Mouse (Mus musculus) spleen, adult 2 months (tissue): ENCODE measurements at regions not wholly inside any gene's neighbourhood (a gene's known extent, or its start where the extent isn't known, plus 50 kb on each side); places are given as distances from the start of the nearest gene placed in this dataset.

ENCODE experiments used
- CTCF ChIP-seq: fragments of 200-500 bp; IDR thresholded peaks from 2 replicates; pipeline ENCODE4 v1.5.1; 2011; ENCODE audit warnings: mild to moderate bottlenecking, inconsistent platforms; ENCODE audit not compliant: insufficient read depth, insufficient read length, insufficient replicate concordance; ENCODE audit errors: extremely low read depth
- POLR2A ChIP-seq: fragments of 200-500 bp; IDR thresholded peaks from 2 replicates; pipeline ENCODE4 v1.6.1; 2011; ENCODE audit warnings: low read depth, low read length, inconsistent platforms

DNA sequence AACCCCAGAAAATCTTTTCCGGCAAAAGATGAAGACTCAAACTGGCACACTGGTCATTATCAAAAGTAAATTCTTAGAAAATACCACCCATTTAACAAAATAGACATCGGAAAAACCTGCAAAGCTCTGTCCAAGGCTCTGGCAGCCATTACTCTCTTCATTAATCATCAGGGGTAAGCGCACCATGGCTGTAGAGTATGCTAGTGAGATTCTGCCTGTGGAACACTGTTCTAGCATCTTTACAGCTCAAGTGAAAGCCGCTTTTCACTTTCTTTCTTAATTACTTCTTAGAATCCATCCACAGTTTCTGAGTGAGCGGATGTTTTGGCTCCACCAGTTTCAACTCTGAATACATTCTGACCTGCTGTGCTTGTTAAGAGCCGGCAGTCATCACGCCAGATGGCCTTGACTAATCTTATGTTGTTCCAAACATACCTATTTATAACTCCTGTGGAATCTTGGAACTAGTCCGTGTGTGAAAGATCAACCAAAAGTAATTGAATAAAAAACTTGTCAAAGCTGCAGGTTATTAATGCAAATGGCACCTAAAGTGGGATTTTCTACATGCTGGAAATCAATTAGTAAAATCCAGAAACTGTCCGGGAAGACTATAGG lies 387.8 kb downstream of the Lpin1 start:
- TF ChIP-seq CTCF (no peak), POLR2A (no peak)
